Mouse (Mus musculus) Muller cell, postnatal 12 days (primary cell): ENCODE data around the gene 1700025C18Rik.

Source experiments
- DNase-seq: peaks from one replicate; pipeline ENCODE4 v3.0.0-alpha.2; 2015; ENCODE audit errors: inconsistent ontology term

Gene 1700025C18Rik

GRCm38 (mm10) chr2:165037415-165037814, 53.1 kb downstream of the 1700025C18Rik start:
- no peak for DNase-seq

- no peak for DNase-seq
Observed at GRCm38 (mm10) chr2:165035058-165035431, 55.5 kb downstream of the 1700025C18Rik start.

GRCm38 (mm10) chr2:165034131-165035057, 56.2 kb downstream of the 1700025C18Rik start, which contains the start of gene Ncoa5:
Gene Ncoa5 (minus strand): TSS chr2:165034867.
- peak; percentile 98 for DNase-seq

GRCm38 (mm10) chr2:165033306-165033705, 57.2 kb downstream of the 1700025C18Rik start:
- DNase-seq: no peak

- DNase-seq: no peak
Observed at GRCm38 (mm10) chr2:165032533-165032932, 58.0 kb downstream of the 1700025C18Rik start.
